Mouse (Mus musculus): ENCODE results near the gene Thada. TPM values are rescaled to one million over a fixed set of nuclear protein-coding genes. Genes with fewer than 3 reads are reported as not detected.
A peak's percentile ranks its signal among the peaks of the same experiment; 100 is the strongest.

The Thada gene
- polyA plus RNA-seq, 1 experiment from 2014 or later, result 4.1 TPM

- Histone ChIP-seq H3K4me1 (replicated peaks) (peaks cover 69% of the 10 kb centered on the region), H3K27me3 (no peaks in the 10 kb centered on the region), H3K4me2 (no peak overlapping the region), H3K9ac (no peak overlapping the region), H3K36me3 (no peaks in the 10 kb centered on the region), H3K4me3 (no peak overlapping the region), H3K9me3 (replicated peaks) (no peaks in the 10 kb centered on the region), H3K27ac (peak overlapping the region; percentile 79)
- no peak for ATAC-seq (replicated peaks; ENCODE audit: insufficient number of reproducible peaks, insufficient read depth, low FRiP score, low read depth)
- WGBS, result 70% methylated on average over 7 of the region's 7 CpGs
These were observed 319.4 kb downstream of the Thada start for GRCm38 (mm10) chr17:84146458-84147182.

GRCm38 (mm10) chr17:84145826-84146287 lies 320.1 kb downstream of the Thada start:
- H3K9me3 ChIP-seq (replicated peaks), result no peaks in the 10 kb centered on the region
- no peak; the same call in 1 of the 2 replicates for ATAC-seq (replicated peaks; ENCODE audit: insufficient number of reproducible peaks, insufficient read depth, low FRiP score, low read depth)
- H3K27me3 ChIP-seq, result no peaks in the 10 kb centered on the region
- 31% methylated on average over 10 of the region's 10 CpGs for WGBS
- no peak overlapping the region for H3K4me3 ChIP-seq
- peaks cover 76% of the 10 kb centered on the region for H3K4me1 ChIP-seq (replicated peaks)
- H3K36me3 ChIP-seq, result no peaks in the 10 kb centered on the region
- H3K9ac ChIP-seq, result no peak overlapping the region
- H3K4me2 ChIP-seq, result no peak overlapping the region
- H3K27ac ChIP-seq, result peak overlapping the region; percentile 79

GRCm38 (mm10) chr17:84144762-84145599 lies 321.0 kb downstream of the Thada start:
- 69% methylated on average over 5 of the region's 5 CpGs for WGBS

DNA sequence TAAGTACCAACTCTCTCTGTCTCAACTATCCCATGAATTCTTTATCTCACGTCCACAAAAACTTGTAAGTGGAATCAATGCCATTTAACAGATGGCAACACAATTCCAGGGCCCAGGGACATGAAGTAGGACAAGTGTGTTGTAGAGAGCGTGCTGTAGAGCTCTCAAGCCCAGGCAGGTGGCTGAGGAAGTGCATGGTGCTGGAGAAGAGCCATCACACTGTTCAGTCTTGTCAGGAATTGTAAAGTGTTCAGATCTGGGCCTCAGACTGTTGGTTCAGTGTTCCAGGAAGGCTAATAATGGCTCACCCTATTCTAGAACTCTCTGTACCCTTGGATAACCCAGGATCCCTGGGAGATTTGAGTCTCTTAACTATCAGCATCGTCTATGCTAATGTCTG lies 321.9 kb downstream of the Thada start:
- no peak overlapping the region for H3K4me3 ChIP-seq
- no peaks in the 10 kb centered on the region for H3K36me3 ChIP-seq
- H3K9me3 ChIP-seq (replicated peaks), result no peaks in the 10 kb centered on the region
- no peaks in the 10 kb centered on the region for H3K27me3 ChIP-seq
- H3K4me2 ChIP-seq, result no peak overlapping the region
- peaks cover 76% of the 10 kb centered on the region for H3K4me1 ChIP-seq (replicated peaks)
- 85% methylated on average over 3 of the region's 3 CpGs for WGBS
- H3K27ac ChIP-seq, result no peak overlapping the region
- no peak for ATAC-seq (replicated peaks; ENCODE audit: insufficient number of reproducible peaks, insufficient read depth, low FRiP score, low read depth)
- H3K9ac ChIP-seq, result no peak overlapping the region

More at GRCm38 (mm10) chr17:84144762-84145599, 321.0 kb downstream of the Thada start:
- Histone ChIP-seq H3K4me2 (no peak overlapping the region), H3K27ac (peak overlapping the region; percentile 79), H3K4me3 (no peak overlapping the region), H3K4me1 (replicated peaks) (peaks cover 83% of the 10 kb centered on the region), H3K27me3 (no peaks in the 10 kb centered on the region), H3K36me3 (no peaks in the 10 kb centered on the region), H3K9ac (no peak overlapping the region), H3K9me3 (replicated peaks) (no peaks in the 10 kb centered on the region)
- ATAC-seq (replicated peaks; ENCODE audit: insufficient number of reproducible peaks, insufficient read depth, low FRiP score, low read depth), result no peak

- Histone ChIP-seq H3K9me3 (replicated peaks) (no peaks in the 10 kb centered on the region), H3K27ac (peak overlapping the region; percentile 88), H3K36me3 (no peaks in the 10 kb centered on the region), H3K9ac (no peak overlapping the region), H3K27me3 (no peaks in the 10 kb centered on the region), H3K4me2 (no peak overlapping the region), H3K4me1 (replicated peaks) (peaks cover 68% of the 10 kb centered on the region), H3K4me3 (no peak overlapping the region)
- ATAC-seq (replicated peaks; ENCODE audit: insufficient number of reproducible peaks, insufficient read depth, low FRiP score, low read depth), result no peak
- WGBS, result 43% methylated on average over 12 of the region's 12 CpGs
These were observed 322.7 kb downstream of the Thada start for GRCm38 (mm10) chr17:84143219-84143844.

- Histone ChIP-seq H3K9me3 (replicated peaks) (no peaks in the 10 kb centered on the region), H3K36me3 (no peaks in the 10 kb centered on the region), H3K27ac (peak overlapping the region; percentile 88), H3K4me2 (0 out of 2 replicates have a peak overlapping the region, but pooled peaks have one; percentile 8), H3K9ac (no peak overlapping the region), H3K4me3 (no peak overlapping the region), H3K27me3 (no peaks in the 10 kb centered on the region), H3K4me1 (replicated peaks) (peaks cover 64% of the 10 kb centered on the region)
- ATAC-seq (replicated peaks; ENCODE audit: insufficient number of reproducible peaks, insufficient read depth, low FRiP score, low read depth), result peak; percentile 44; the same call in 1 of the 2 replicates
- 65% methylated on average over 6 of the region's 6 CpGs for WGBS
These were observed 324.3 kb downstream of the Thada start for GRCm38 (mm10) chr17:84141691-84142090.

DNA sequence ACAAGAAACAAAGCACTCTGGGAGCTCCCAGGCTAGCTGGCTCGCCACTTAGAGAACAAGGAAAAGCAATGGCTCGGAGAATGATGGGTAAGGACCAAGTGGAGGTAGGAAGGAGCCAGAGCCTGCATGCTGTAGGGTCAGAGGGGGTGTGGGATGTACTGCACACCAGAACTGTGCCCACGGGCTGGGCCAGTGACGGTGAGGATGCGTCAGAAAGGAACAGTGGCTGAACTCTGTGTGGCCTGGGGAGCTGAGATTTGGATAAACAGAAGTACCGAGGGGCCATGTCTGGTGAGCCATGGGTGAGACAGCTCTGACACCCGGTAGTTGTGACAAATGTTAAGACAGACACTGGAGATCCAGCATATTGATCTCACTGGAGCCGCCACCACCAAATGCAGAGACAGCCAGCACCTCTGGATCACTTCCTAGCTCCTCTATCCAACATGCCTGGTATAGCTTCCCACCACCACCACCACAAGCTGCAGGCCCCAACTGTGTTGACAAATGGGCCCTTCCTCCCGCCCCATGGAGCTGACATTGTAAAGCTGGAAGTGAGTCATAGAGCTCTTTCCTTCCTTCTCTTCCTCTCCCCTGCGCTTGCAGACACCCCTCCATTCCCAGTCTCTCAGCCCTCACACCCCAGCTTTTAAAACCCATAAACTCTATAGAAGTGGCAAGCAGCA lies 325.0 kb downstream of the Thada start:
- Histone ChIP-seq H3K4me2 (peak overlapping the region; percentile 8; the same call in 1 of the 2 replicates), H3K27ac (peak overlapping the region; percentile 88), H3K4me3 (no peak overlapping the region), H3K9ac (no peak overlapping the region), H3K4me1 (replicated peaks) (peaks cover 62% of the 10 kb centered on the region), H3K36me3 (no peaks in the 10 kb centered on the region), H3K9me3 (replicated peaks) (no peaks in the 10 kb centered on the region), H3K27me3 (no peaks in the 10 kb centered on the region)
- 54% methylated on average over 10 of the region's 10 CpGs for WGBS
- peak; percentile 47 for ATAC-seq (replicated peaks; ENCODE audit: insufficient number of reproducible peaks, insufficient read depth, low FRiP score, low read depth)

Other genes starting within 250 kb of the Thada start
- gene Plekhh2, start 45.7 kb upstream of the Thada start, polyA plus RNA-seq (2015; fragmentation: Nextera tagmentation; extraction: Ambion mirVana), result 1.8 and 2.8 TPM in 2 replicates
- gene Dync2li1, start 160.3 kb upstream of the Thada start, polyA plus RNA-seq (2015; fragmentation: Nextera tagmentation; extraction: Ambion mirVana), result 12.3 and 13.5 TPM in 2 replicates
- not detected in 2 replicates for gene Abcg8, start 210.1 kb upstream of the Thada start, polyA plus RNA-seq (2015; fragmentation: Nextera tagmentation; extraction: Ambion mirVana)
- gene Abcg5, start 216.8 kb upstream of the Thada start, polyA plus RNA-seq (2015; fragmentation: Nextera tagmentation; extraction: Ambion mirVana), result 0.19 TPM in 1 of 2 replicates, not detected in the other